Mouse (Mus musculus) liver, adult 2 months (tissue): ENCODE results near the gene Catsperz. TPM values are rescaled to one million over a fixed set of nuclear protein-coding genes. Genes with fewer than 3 reads are reported as not detected.
"Not testable (repeated sequence)": the region's sequence is repeated elsewhere in the genome, so short reads cannot be mapped to it uniquely, and the experiment has no call there.

ENCODE experiments used
- DNase-seq: peaks from one replicate; pipeline ENCODE4 v3.0.0-alpha.2; 2011; ENCODE audit warnings: low read depth, low spot score; ENCODE audit errors: extremely low read depth
- H3K27ac ChIP-seq: fragments of 200-500 bp; replicated peaks from 2 replicates; pipeline ENCODE4 v1.5.1; 2012; ENCODE audit warnings: low read depth, mild to moderate bottlenecking, control low read depth, inconsistent platforms, low read length; ENCODE audit not compliant: insufficient read depth
- H3K27me3 ChIP-seq: fragments of 200-500 bp; 2 replicates; pipeline ENCODE4 v1.6.1; 2012; ENCODE audit warnings: mild to moderate bottlenecking, moderate library complexity, low read length, inconsistent platforms; ENCODE audit not compliant: control insufficient read depth, insufficient read depth
- H3K36me3 ChIP-seq: fragments of 200-500 bp; 2 replicates; pipeline ENCODE4 v1.6.1; 2012; ENCODE audit warnings: low read length, inconsistent platforms; ENCODE audit not compliant: control insufficient read depth, insufficient read depth
- H3K4me1 ChIP-seq: fragments of 200-500 bp; 2 replicates; pipeline ENCODE4 v1.6.1; 2011; ENCODE audit warnings: low read length; ENCODE audit not compliant: control insufficient read depth, insufficient read depth
- H3K4me3 ChIP-seq: fragments of 200-500 bp; 2 replicates; pipeline ENCODE4 v1.5.1; 2011; ENCODE audit warnings: low read depth, mild to moderate bottlenecking, control low read depth, low read length, moderate library complexity; ENCODE audit not compliant: insufficient read depth
- H3K79me2 ChIP-seq: fragments of 200-500 bp; 2 replicates; pipeline ENCODE4 v1.6.1; 2012; ENCODE audit warnings: inconsistent platforms, mild to moderate bottlenecking, low read length, moderate library complexity; ENCODE audit not compliant: control insufficient read depth, insufficient read depth
- H3K9ac ChIP-seq: fragments of 200-500 bp; 2 replicates; pipeline ENCODE4 v1.6.1; 2012; ENCODE audit warnings: low read depth, mild to moderate bottlenecking, control low read depth, inconsistent platforms, low read length
- CTCF ChIP-seq: fragments of 200-500 bp; IDR thresholded peaks from 2 replicates; pipeline ENCODE4 v1.5.1; 2011; ENCODE audit warnings: low read depth, low read length, control low read depth
- POLR2A ChIP-seq: fragments of 200-500 bp; IDR thresholded peaks from 2 replicates; pipeline ENCODE4 v1.6.1; 2011; ENCODE audit warnings: low read length, control low read depth; ENCODE audit not compliant: insufficient read depth; ENCODE audit errors: extremely low read depth
- WGBS: fragments of 180-500 bp; shearing (Covaris S2); methylation state at CpG from one replicate; pipeline ENCODE4 v1.1.7; 2018; 5-methylcytosine and 5-hydroxymethylcytosine counted together
- polyA plus RNA-seq: library from polyadenylated mRNA; depleted of rRNA; stranded (reverse); fragments of >200 nt; gene quantifications from 2 replicates; pipeline ENCODE4 v1.2.3, GENCODE M21; 2012
- total RNA-seq: library from RNA; depleted of rRNA; stranded (reverse); fragments of >200 nt; gene quantifications from 2 replicates; pipeline ENCODE4 v1.2.3, GENCODE M21; 2014

Gene Catsperz
- total and polyA plus RNA-seq, 2 experiments, result not detected

GRCm38 (mm10) chr19:6905498-6906159 is 19.6 kb downstream of the Catsperz start:
- no peaks in the 10 kb centered on the region for H3K27me3 ChIP-seq
- H3K36me3 ChIP-seq, result peaks cover 8% of the 10 kb centered on the region; the same call in 1 of the 2 replicates
- no peak overlapping the region for H3K4me3 ChIP-seq
- peaks cover 18% of the 10 kb centered on the region for H3K4me1 ChIP-seq
- H3K79me2 ChIP-seq, result no peaks in the 10 kb centered on the region
- peak; percentile 38 for DNase-seq
- peak overlapping the region; percentile 43 for H3K27ac ChIP-seq
- WGBS, result 90% methylated on average over 11 of the region's 11 CpGs
- TF ChIP-seq POLR2A, result no peak
- no peak for TF ChIP-seq CTCF
- no peak overlapping the region for H3K9ac ChIP-seq

GRCm38 (mm10) chr19:6904846-6905245 is 20.3 kb downstream of the Catsperz start:
- H3K4me1 ChIP-seq, result peaks cover 18% of the 10 kb centered on the region
- peak; percentile 67 for DNase-seq
- no peaks in the 10 kb centered on the region for H3K27me3 ChIP-seq
- TF ChIP-seq POLR2A (no peak), CTCF (no peak)
- peak overlapping the region; percentile 43 for H3K27ac ChIP-seq
- no peaks in the 10 kb centered on the region for H3K79me2 ChIP-seq
- no peak overlapping the region for H3K4me3 ChIP-seq
- no peak overlapping the region for H3K9ac ChIP-seq
- peaks cover 8% of the 10 kb centered on the region; the same call in 1 of the 2 replicates for H3K36me3 ChIP-seq
- 23% methylated on average over 2 of the region's 2 CpGs for WGBS

GRCm38 (mm10) chr19:6903031-6903430 is 22.1 kb downstream of the Catsperz start:
- H3K27me3 ChIP-seq, result no peaks in the 10 kb centered on the region
- H3K9ac ChIP-seq, result no peak overlapping the region
- no peak for DNase-seq
- H3K27ac ChIP-seq, result no peak overlapping the region
- no peaks in the 10 kb centered on the region for H3K79me2 ChIP-seq
- H3K36me3 ChIP-seq, result peaks cover 8% of the 10 kb centered on the region; the same call in 1 of the 2 replicates
- H3K4me1 ChIP-seq, result peaks cover 18% of the 10 kb centered on the region
- WGBS, result 88% methylated on average over 1 of the region's 1 CpGs
- H3K4me3 ChIP-seq, result no peak overlapping the region
- no peak for TF ChIP-seq CTCF

GRCm38 (mm10) chr19:6899641-6900040 is 25.5 kb downstream of the Catsperz start:
- no peak overlapping the region for H3K27ac ChIP-seq
- H3K4me1 ChIP-seq, result 0 out of 2 replicates have a peak, but pooled peaks cover 3% of the 10 kb centered on the region
- H3K4me3 ChIP-seq, result no peak overlapping the region
- H3K79me2 ChIP-seq, result no peaks in the 10 kb centered on the region
- TF ChIP-seq POLR2A, result no peak
- no peak for TF ChIP-seq CTCF
- H3K36me3 ChIP-seq, result no peaks in the 10 kb centered on the region
- DNase-seq, result peak; percentile 31
- H3K27me3 ChIP-seq, result no peaks in the 10 kb centered on the region
- WGBS, result 74% methylated on average over 4 of the region's 4 CpGs
- no peak overlapping the region for H3K9ac ChIP-seq

- H3K79me2 ChIP-seq, H3K27me3 ChIP-seq, H3K4me1 ChIP-seq, H3K9ac ChIP-seq, H3K4me3 ChIP-seq, DNase-seq, H3K27ac ChIP-seq, H3K36me3 ChIP-seq: not testable (repeated sequence)
- WGBS, result 71% methylated on average over 18 of the region's 18 CpGs
These were observed 29.4 kb downstream of the Catsperz start for GRCm38 (mm10) chr19:6895608-6896305.
